Mouse (Mus musculus) bone marrow, adult 2 months (tissue): Measurements from ENCODE around the gene Mgat4b.

Experiments
- CTCF ChIP-seq: fragments of 200-500 bp; IDR thresholded peaks from 2 replicates; pipeline ENCODE4 v1.5.1; 2011; ENCODE audit warnings: low read length, control low read depth; ENCODE audit not compliant: control insufficient read depth, insufficient read depth
- POLR2A ChIP-seq: fragments of 200-500 bp; IDR thresholded peaks from 2 replicates; pipeline ENCODE4 v1.6.1; 2011; ENCODE audit warnings: low read depth, mild to moderate bottlenecking, control low read depth, low read length, borderline replicate concordance; ENCODE audit not compliant: control insufficient read depth

- TF ChIP-seq CTCF (no peak), POLR2A (no peak)
Measured at GRCm38 (mm10) chr11:50252166-50252565, 41.5 kb downstream of the Mgat4b start.
